Mouse (Mus musculus) heart, adult 8-10 months (tissue): ENCODE measurements at regions not wholly inside any gene's neighbourhood (a gene's known extent, or its start where the extent isn't known, plus 50 kb on each side); places are given as distances from the start of the nearest gene placed in this dataset.

Experiments used
- DNase-seq: peaks from one replicate; pipeline ENCODE4 v3.0.0; 2022; ENCODE audit warnings: low spot score

GRCm38 (mm10) chr14:15603954-15604523 lies 165.3 kb upstream of the Lrrc3b start:
- no peak for DNase-seq

GRCm38 (mm10) chr14:15610166-15610565 lies 171.4 kb upstream of the Lrrc3b start:
- no peak for DNase-seq

- no peak for DNase-seq
Observed at GRCm38 (mm10) chr14:15634581-15634980, 195.8 kb upstream of the Lrrc3b start.

GRCm38 (mm10) chr14:15637681-15638080 lies 198.9 kb upstream of the Lrrc3b start:
- DNase-seq, result no peak

GRCm38 (mm10) chr14:15638869-15639268 lies 200.1 kb upstream of the Lrrc3b start:
- no peak for DNase-seq

- no peak for DNase-seq
Observed at GRCm38 (mm10) chr14:15660886-15661285, 222.1 kb upstream of the Lrrc3b start.

GRCm38 (mm10) chr14:15672292-15672691 lies 233.5 kb upstream of the Lrrc3b start:
- DNase-seq, result no peak

- DNase-seq, result no peak
Observed at GRCm38 (mm10) chr14:15677218-15677617, 238.4 kb upstream of the Lrrc3b start.

GRCm38 (mm10) chr14:15679456-15679855 lies 240.7 kb upstream of the Lrrc3b start:
- no peak for DNase-seq

GRCm38 (mm10) chr14:15698001-15698400 lies 259.2 kb upstream of the Lrrc3b start:
- DNase-seq, result peak; percentile 33

- no peak for DNase-seq
Observed at GRCm38 (mm10) chr14:15698607-15699006, 259.8 kb upstream of the Lrrc3b start.

GRCm38 (mm10) chr14:15722135-15722534 lies 283.3 kb upstream of the Lrrc3b start:
- DNase-seq, result no peak

- no peak for DNase-seq
Observed at GRCm38 (mm10) chr14:15746629-15747238, 307.9 kb upstream of the Lrrc3b start.

GRCm38 (mm10) chr14:15769846-15770448 lies 331.2 kb upstream of the Lrrc3b start:
- DNase-seq, result no peak

- no peak for DNase-seq
Observed at GRCm38 (mm10) chr14:15784727-15785126, 345.9 kb upstream of the Lrrc3b start.

GRCm38 (mm10) chr14:15785230-15785629 lies 346.4 kb upstream of the Lrrc3b start:
- no peak for DNase-seq

- no peak for DNase-seq
Observed at GRCm38 (mm10) chr14:15795698-15796097, 356.9 kb upstream of the Lrrc3b start.

GRCm38 (mm10) chr14:15797019-15797418 lies 358.2 kb upstream of the Lrrc3b start:
- no peak for DNase-seq

GRCm38 (mm10) chr14:15801477-15802099 lies 362.8 kb upstream of the Lrrc3b start:
- DNase-seq, result no peak

- DNase-seq, result no peak
Observed at GRCm38 (mm10) chr14:15809083-15809482, 370.3 kb upstream of the Lrrc3b start.

- DNase-seq, result no peak
Observed at GRCm38 (mm10) chr14:15841390-15842023, 402.7 kb upstream of the Lrrc3b start.

GRCm38 (mm10) chr14:15842024-15842599 lies 403.3 kb upstream of the Lrrc3b start:
- no peak for DNase-seq
